Mouse (Mus musculus) forelimb bud, embryonic 11.5 days (tissue): ENCODE measurements around the gene Spsb3.

Experiments
- DNase-seq: peaks from one replicate; pipeline ENCODE4 v3.0.0-alpha.2; 2012; ENCODE audit warnings: low read depth, low spot score

The Spsb3 gene

DNA sequence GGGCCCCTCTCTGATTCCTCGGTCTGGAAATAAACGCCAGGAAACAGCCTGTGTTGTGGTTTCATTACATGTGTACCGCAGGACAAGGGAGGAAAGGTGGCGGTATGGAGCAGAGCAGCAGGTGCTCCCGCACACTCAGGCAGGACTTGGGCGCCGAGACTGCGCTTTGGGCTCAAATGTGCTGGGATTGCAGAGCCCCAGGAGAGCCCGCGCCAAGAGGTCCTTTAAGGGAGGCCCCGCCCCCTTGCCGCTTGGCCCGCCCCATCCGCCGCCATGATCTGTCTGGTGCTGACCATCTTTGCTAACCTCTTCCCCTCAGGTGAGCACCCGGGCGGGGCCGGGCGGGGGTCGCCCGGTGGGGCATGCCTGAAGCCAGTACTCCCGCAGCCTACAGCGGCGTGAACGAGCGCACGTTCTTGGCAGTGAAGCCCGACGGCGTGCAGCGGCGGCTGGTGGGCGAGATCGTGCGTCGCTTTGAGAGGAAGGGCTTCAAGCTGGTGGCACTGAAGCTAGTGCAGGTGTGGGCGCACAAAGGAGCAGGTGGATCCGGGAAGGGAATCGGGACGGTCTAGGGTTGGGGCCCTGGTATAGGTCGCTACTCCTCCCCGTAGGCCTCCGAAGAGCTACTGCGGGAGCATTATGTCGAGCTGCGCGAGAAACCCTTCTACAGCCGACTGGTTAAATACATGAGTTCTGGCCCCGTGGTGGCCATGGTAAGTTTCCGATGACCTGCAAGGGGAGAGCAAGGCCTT lies 10.0 kb downstream of the Spsb3 start, which contains the start of gene Nme3:
Gene Nme3 (plus strand): TSS at position 260 of the 752 bp plus-strand sequence.
- peak; percentile 61 for DNase-seq

DNA sequence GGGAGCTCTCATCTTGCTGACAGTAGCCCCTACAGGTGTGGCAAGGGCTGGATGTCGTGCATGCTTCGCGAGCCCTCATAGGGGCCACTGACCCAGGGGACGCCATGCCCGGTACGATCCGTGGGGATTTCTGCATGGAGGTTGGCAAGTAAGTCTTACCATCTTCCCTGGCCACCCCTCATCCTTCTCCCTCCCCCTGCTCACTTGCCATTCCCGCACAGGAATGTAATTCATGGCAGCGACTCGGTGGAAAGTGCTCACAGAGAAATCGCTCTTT lies 10.5 kb downstream of the Spsb3 start:
- no peak for DNase-seq

DNA sequence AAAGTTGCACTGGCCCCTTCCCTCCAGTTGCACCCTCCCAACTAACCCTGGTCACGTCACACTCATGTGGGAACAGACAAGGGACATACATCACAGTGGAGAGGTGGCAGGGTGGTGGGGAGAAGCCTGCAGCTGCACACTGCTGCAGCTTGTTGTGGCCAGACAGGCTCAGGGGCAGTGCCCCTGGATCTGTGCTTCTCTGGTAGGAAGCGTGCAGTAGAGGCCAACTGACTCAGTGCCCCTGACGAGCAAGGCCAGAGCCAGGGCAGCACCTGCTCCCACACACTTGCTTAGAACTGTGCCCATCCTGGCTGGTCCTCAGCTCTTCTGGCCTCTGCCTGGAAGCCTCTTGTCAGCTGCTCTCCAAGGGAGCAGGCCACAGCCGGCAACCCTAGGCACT lies 11.2 kb downstream of the Spsb3 start:
- DNase-seq, result no peak

DNA sequence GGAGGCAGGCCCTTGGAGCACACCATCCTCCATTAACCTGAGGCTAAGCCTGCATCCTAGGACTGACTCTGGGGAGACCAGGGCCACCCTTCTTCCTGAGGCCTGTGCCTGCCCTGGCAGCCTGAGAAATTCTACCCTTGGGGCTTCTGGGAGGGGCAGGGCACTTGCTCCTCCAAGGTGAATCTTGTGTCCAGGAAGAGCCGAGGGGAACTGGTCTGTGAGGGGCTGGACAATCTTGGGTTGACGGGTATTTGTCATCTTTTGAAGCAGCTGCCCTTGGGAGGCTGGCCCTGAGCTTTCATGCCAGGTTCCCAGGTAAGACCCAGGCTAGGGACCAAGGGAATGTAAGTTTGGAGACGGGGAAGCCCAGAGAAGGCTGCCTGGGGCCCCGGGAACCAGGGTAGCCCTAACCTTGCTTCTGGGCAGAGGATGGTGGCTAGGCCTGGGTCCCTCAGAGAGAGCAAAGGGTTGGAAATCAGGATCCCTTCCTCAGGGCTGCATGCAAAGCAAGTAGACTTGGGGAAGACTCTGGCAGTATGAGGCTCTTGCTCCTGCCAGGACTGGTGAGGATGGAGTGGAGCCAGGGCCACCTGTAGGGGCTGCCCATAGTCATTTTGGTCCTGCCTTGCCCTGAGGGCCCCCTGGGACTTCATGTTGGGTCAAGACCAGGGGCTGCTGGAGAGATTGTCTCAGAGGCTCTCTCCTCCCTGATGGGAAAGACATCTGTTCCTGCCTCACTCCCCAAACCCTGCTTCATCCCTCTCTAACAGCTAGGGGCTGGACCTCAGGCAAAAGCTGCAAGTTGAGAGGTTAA lies 11.8 kb downstream of the Spsb3 start:
- DNase-seq, result no peak

DNA sequence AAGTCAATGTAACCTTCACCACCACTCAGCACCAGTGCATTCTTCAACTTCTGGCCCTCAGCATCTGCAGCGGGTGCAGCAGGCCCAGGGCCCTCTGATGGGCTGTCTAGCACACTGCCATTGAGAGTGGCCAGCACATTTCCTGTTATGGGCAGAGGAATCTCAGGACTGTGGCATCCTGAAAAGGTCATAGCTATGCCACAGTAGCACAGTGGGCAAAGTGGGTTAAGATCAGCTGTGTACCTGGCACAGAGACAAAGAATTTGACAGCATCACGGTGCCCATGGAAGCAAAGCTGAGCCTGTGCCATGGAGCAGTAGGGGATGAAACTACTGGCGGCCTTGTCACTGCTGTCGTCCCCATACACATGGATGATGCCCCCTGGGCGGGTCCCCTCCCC lies 12.7 kb downstream of the Spsb3 start:
- no peak for DNase-seq

DNA sequence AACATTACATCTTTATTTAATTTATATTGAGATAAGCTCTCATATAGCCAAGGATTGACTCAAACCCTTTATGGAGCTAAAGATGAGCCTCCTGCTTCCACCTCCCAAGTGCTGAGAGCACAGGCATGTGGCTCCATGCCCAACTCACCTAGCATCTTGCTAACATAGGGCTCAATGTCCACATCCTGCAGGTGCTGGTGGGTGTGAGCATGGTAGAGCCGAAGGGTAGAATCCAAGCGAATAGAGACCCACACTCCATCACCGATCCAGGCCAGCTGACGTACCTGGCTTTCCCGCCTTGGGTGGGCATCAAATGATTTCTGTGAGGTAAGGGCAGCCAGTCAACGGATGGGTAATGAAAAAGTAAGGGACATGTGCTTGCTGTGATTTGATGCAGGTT lies 13.6 kb downstream of the Spsb3 start:
- DNase-seq, result no peak

DNA sequence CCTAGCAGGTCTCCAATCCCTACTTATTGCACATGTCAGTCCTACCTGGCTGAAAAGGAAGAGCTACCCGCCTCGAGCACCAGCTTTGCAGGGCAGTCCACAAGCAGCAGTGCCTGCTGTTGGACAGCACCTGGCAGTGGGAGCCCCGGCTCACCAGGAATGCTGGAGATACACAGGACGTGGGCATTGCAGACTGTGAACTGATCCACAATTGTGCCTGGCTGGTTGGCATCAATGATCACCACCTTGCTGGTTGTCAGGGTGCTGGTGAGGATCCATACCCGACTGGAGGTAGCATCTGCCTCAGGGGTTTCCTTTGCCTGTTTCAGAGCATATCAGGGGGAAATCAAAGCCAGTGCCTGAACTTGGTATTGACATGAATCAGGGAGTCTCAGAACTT lies 15.7 kb downstream of the Spsb3 start:
- no peak for DNase-seq

DNA sequence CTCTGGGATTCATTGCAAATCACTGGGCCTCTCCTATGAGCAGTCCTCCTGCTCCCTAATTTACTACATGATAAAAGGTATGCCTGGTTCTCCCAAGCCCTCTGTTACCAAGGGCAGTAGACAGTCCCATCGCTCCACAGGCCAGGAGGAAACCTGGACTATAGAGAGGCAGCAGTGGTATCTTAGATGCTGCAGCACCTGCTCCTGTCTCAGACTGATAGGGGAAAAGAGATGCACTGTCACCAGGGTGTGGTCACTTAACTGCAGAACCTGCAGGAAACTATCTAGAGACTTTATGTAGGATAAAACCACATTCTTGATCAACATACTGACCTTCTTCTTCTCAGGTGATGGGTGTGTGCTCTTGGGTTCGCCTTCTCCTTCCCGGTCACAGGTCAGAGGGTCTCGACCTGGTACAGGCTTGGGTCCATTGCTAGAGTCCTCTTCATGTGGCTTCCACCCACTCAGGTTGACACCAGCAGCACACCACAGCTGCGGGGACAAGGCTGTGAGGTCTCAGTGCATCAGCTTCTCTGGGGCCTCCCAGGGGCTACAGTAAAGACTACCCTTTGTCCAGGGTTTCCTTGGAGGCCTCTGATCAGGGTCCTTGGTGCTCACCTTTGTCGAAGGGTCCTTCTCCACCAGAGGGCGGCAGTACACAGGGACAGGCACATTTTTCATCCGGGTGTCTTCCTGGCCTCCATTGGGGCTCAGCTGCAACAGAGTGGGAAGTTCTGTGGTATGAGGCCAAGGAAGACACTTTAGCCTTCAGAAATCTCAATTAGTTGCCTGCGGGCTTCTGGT lies 16.4 kb downstream of the Spsb3 start:
- DNase-seq, result no peak

DNA sequence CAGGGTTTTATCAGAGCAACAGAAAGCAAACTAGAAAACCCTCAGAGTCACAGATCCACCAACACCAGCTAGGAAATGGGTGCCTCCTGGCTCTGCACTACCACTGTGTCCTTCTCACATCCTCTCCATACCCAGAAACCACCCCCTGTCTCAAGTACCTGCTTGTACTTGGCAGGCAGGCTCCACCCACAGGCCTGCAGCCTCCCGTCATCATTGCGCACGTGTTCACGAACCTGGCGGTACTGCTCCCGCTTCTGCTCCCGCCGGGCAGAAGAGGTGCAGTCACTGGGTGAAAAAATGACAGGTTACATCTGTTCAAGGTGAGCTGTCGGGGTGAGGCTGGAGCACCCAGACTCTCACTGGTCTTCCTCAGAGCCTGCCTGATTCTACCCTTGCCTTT lies 17.3 kb downstream of the Spsb3 start:
- no peak for DNase-seq

DNA sequence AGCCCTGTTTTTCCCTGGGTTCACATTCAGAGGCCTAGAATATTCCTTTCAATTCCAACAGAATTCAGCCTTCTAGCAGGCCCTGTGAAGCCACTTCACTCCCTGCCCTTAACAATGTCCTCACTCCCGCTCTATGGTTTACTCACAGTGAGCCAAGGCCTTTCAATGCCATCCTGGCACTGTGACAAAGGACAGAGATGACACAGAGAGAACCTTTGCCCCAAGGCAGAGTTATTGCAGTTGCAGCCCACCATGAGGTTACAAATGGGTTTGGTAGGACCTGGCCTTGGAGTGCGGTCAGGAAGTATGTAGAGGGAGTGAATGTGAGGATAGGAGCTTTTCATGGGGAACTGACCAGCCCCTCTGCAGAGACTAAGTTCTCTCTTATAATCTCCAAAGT lies 21.1 kb downstream of the Spsb3 start:
- no peak for DNase-seq

DNA sequence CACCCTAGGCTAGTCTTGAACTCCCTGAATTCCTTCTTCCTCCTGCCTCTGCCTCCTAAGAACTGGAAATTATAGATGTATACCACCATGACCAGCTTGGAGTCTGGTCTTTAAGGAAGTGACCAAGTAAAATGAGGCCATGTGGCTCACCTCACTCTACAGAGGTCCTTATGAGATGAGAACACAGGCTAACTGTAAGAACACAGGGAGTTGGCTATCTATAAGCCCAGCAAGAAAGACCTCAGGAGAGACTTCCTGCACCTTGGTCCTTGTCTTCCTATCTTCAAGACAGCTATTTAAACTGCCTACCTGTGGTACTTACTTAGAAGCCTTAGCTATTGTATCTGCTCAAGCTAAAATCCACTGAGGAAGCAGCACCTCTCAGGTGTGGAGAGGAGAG lies 27.5 kb downstream of the Spsb3 start:
- DNase-seq, result no peak

DNA sequence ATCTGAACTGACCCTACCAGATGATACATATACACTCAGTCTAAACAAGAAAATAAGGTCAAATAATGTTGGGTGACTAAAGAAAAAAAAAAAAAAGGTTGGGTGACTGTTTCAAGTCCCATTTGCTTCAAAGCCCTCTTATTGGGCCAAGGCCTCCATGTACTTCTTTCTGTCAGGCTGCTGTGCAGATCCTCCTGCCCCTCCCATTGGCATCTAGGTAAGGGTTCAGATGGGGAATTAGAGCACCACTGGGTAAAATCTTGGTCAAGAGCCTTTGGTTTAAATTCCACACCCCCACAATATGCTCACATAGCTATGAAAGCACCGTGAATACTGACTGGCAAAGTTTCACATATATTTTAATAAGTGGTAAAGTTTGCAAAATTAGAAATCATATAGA lies 36.8 kb downstream of the Spsb3 start:
- no peak for DNase-seq

DNA sequence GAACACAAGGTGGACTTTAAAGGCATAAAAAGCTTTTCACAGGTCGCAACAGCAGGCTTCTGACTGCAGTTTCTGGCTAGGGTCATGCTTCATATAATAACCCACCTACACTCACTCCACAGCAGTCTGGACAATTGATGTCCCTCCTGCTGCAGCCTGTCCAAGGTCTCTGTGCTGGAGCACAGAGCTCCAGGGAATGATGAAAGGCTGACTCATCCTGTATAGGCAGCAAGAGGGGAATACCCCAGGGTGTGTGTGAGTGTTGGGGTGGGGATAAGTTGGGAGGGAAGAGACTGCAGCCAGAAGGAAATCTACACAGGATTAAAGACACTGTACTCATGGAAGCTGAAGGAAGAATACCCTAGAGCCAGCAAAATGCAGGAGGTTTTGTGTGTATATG lies 43.1 kb downstream of the Spsb3 start:
- DNase-seq, result no peak

DNA sequence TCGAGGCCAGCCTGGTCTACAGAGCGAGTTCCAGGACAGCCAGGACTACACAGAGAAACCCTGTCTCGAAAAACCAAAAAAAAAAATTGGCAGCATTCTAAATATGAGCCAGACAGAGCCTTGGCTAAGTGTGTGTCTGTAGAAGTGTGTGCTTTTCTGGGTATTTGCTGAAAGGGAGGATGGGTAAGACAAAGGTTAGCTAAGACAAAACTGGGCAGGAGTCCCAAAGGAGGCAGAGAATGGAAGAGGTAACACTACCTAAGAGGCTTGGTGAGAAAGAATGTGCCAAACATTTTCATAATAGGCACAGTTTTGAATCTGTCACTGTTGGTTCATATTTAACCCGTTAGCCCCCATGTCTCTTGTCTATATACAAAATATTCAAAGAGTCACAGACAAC lies 46.0 kb downstream of the Spsb3 start:
- no peak for DNase-seq

DNA sequence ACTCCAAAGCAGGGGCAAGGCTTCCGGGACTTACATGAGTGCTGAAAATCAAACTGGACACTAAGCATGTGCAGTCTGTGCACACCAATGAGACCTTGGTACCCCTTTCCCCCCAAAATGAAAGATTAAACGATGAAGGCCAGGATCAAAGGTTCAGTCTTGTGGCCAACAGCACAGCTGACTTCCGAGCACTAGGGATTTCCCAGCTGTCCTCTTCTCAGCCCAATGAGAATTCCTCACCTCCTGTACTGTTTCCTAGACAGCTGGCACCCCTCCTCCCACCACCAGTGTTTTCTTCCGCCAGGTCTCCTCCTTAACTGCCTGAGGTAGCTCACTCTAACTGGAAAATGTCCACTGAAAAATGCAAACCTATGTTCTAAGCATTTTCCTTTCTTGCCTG lies 46.7 kb downstream of the Spsb3 start:
- DNase-seq, result no peak

DNA sequence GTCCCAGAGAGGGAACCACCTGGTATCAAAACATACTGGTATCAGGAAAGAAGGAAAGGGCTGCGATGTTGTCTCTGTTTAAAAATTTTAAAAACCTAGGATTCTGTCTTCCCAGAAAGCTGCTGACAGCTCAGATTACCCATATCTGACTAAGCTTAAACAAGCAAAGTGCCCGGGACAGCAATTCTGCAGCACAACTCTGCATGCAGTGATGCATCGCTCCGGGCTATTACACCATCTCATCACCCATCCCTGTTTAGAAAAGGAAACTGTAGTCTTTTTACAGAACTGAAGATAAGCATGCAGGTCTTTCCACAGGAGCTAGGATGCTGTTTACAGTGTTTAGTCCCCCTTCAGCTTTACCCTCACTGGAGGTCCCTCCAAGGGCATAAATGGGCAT lies 48.5 kb downstream of the Spsb3 start:
- DNase-seq, result no peak

DNA sequence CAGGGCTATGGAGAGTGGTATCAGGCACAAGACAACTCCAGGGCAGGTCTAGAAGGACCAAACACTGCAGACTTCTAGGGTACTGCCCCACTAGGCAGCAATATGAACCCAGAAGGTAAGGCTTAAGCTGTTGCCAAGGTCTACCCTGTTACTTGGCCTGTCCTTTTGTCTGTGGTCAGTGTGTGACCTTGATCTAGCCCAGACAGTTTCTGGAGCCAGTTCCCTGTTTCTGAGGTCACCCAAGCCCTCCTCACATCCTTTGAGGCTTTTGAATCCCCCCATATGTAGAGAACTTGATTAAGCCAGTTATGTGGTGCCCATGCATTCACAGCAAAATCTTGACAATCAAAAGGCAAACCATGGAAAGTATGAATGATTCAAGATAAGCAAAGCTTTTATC lies 49.2 kb downstream of the Spsb3 start:
- DNase-seq, result no peak

DNA sequence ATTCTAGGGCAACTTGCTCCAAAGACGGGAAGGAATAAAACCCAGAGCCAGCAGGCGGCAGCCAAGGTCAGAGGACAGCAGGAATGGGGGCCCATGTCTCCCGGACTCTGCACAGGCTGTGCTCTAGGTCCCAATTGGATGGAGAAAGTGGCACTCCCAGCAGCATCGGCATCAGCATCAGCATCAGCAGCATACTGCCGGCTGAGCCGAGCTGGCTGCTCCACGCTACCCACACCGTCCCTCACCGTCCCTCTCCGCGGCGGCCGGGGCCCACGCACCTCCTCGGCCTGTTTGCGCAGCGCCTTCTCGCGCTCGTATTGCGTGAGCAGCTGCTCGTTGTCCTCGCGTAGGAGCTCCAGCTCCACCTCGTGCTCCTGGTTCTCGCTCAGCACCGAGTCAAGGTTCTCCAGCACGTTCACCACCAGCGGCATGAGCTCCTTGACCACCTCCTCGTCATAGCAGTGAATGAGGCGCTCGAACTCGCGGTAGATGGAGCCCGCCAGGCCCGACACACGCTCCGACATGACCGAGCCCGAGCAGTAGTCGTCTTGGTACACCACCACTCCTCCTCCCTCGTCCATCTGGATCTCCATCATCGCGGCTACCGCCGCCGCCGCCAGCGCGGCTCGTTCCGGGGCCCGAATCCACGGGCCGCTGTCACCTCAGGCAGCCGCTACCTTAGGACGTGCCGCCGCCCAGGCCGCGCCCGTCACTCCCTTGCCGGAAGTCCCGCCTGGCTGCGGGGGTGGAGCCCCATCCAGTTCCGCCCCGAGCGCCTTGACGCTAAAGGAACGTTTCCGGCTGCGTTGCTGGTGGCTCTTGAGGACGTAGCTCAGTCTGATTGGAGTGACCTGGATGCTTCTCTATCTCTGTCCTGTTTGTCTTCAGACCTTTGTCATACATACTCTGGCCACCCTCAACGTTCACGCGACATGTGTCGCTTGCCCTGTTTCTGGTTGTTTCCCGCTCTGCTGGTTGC lies 50.1 kb downstream of the Spsb3 start, which contains the start of gene Mapk8ip3:
Gene Mapk8ip3 (minus strand): TSS at position 719 of the 979 bp plus-strand sequence.
- DNase-seq, result peak; percentile 86

DNA sequence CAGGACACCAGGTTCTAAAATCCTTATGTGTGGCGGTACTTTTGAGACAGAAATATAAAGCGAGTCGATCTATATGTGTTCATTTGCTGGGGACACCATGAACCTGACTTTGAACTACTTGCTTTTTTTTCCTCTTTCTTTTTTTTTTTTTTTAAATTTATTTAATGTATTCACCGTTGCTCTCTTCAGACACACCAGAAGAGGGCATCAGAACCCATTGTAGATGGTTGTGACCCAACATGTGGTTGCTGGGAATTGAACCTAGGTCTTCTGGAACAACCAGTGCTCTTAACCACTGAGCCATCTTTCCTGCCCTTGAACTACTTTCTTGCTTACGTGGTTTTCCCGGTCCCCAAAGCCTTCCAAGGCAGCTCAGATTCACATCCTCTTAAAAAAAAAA lies 50.8 kb downstream of the Spsb3 start:
- no peak for DNase-seq
